Mouse (Mus musculus) midbrain, embryonic 11.5 days (tissue): Measurements from ENCODE around the gene Grhl1. TPM values are rescaled to one million over a fixed set of nuclear protein-coding genes. Genes with fewer than 3 reads are reported as not detected.

Experiments
- ATAC-seq: fragments of 200-750 bp; cut with Nextera tagmentation; 2 replicates; pipeline ENCODE4 v1.8.0; 2017; ENCODE audit warnings: moderate TSS enrichment, moderate library complexity; ENCODE audit not compliant: low FRiP score
- DNase-seq: peaks from one replicate; pipeline ENCODE4 v3.0.0; 2015; ENCODE audit warnings: low spot score; ENCODE audit errors: missing footprints
- H3K27ac ChIP-seq: fragments of 300-500 bp; sonication (generic); 2 replicates; pipeline ENCODE4 v1.5.1; 2014; ENCODE audit warnings: low read depth, low read length
- H3K27me3 ChIP-seq: fragments of 300-500 bp; sonication (generic); 2 replicates; pipeline ENCODE4 v1.6.1; 2014; ENCODE audit warnings: mild to moderate bottlenecking, low read length, moderate library complexity, mixed read lengths; ENCODE audit not compliant: control insufficient read depth, insufficient read depth
- H3K36me3 ChIP-seq: fragments of 300-500 bp; sonication (generic); 2 replicates; pipeline ENCODE4 v1.6.1; 2014; ENCODE audit warnings: mild to moderate bottlenecking, low read length, moderate library complexity, mixed read lengths; ENCODE audit not compliant: control insufficient read depth, insufficient read depth
- H3K4me1 ChIP-seq: fragments of 300-500 bp; sonication (generic); 2 replicates; pipeline ENCODE4 v1.6.1; 2014; ENCODE audit warnings: low read length; ENCODE audit not compliant: control insufficient read depth, insufficient read depth
- H3K4me2 ChIP-seq: fragments of 300-500 bp; sonication (generic); 2 replicates; pipeline ENCODE4 v1.6.1; 2014; ENCODE audit warnings: mild to moderate bottlenecking, moderate library complexity
- H3K4me3 ChIP-seq: fragments of 300-500 bp; sonication (generic); 2 replicates; pipeline ENCODE4 v1.5.1; 2014; ENCODE audit warnings: low read depth, low read length
- H3K9ac ChIP-seq: fragments of 300-500 bp; sonication (generic); 2 replicates; pipeline ENCODE4 v1.6.1; 2014; ENCODE audit warnings: low read length
- H3K9me3 ChIP-seq: fragments of 300-500 bp; sonication (generic); 2 replicates; pipeline ENCODE4 v1.6.1; 2016; ENCODE audit warnings: low read length; ENCODE audit not compliant: control insufficient read depth
- WGBS: fragments of 180-500 bp; shearing (Covaris S2); extraction: QIAGEN DNeasy Blood & Tissue Kit; methylation state at CpG from one replicate; pipeline ENCODE4 v1.1.7; 2014; 5-methylcytosine and 5-hydroxymethylcytosine counted together
- polyA plus RNA-seq: library from polyadenylated mRNA; unstranded; fragments of >200 nt; fragmentation: Nextera tagmentation; extraction: Ambion mirVana; gene quantifications from 2 replicates; pipeline ENCODE4 v1.2.1, GENCODE M21; 2014

The Grhl1 gene
- polyA plus RNA-seq, 1 experiment from 2014 or later, result 0.68 TPM

- ATAC-seq, result no peak
- H3K27ac ChIP-seq, result no peak overlapping the region
- H3K9ac ChIP-seq, result no peak overlapping the region
- H3K27me3 ChIP-seq, result no peaks in the 10 kb centered on the region
- H3K36me3 ChIP-seq, result peaks cover 2% of the 10 kb centered on the region; the same call in 1 of the 2 replicates
- WGBS, result 81% methylated on average over 8 of the region's 8 CpGs
- H3K4me3 ChIP-seq, result no peak overlapping the region
- DNase-seq, result no peak
- no peaks in the 10 kb centered on the region for H3K4me1 ChIP-seq
- H3K9me3 ChIP-seq, result no peaks in the 10 kb centered on the region
- no peak overlapping the region for H3K4me2 ChIP-seq
Measured at GRCm38 (mm10) chr12:24555976-24556375, 16.1 kb upstream of the Grhl1 start.

GRCm38 (mm10) chr12:24563395-24563960, 8.6 kb upstream of the Grhl1 start:
- DNase-seq, result no peak
- no peaks in the 10 kb centered on the region for H3K9me3 ChIP-seq
- WGBS, result 88% methylated on average over 7 of the region's 7 CpGs
- H3K27me3 ChIP-seq, result no peaks in the 10 kb centered on the region
- ATAC-seq, result no peak
- H3K4me1 ChIP-seq, result no peaks in the 10 kb centered on the region
- no peak overlapping the region for H3K9ac ChIP-seq
- H3K4me2 ChIP-seq, result no peak overlapping the region
- no peak overlapping the region for H3K27ac ChIP-seq
- H3K4me3 ChIP-seq, result no peak overlapping the region
- H3K36me3 ChIP-seq, result no peaks in the 10 kb centered on the region

- H3K4me3 ChIP-seq, result no peak overlapping the region
- H3K4me2 ChIP-seq, result no peak overlapping the region
- no peaks in the 10 kb centered on the region for H3K36me3 ChIP-seq
- DNase-seq (no peak), ATAC-seq (no peak)
- no peak overlapping the region for H3K27ac ChIP-seq
- no peaks in the 10 kb centered on the region for H3K4me1 ChIP-seq
- no peaks in the 10 kb centered on the region for H3K27me3 ChIP-seq
- WGBS, result 79% methylated on average over 6 of the region's 6 CpGs
- no peak overlapping the region for H3K9ac ChIP-seq
- no peaks in the 10 kb centered on the region for H3K9me3 ChIP-seq
Measured at GRCm38 (mm10) chr12:24565311-24565710, 6.8 kb upstream of the Grhl1 start.

GRCm38 (mm10) chr12:24567606-24568005, 4.5 kb upstream of the Grhl1 start:
- Histone ChIP-seq H3K9ac (no peak overlapping the region), H3K27ac (no peak overlapping the region), H3K4me2 (no peak overlapping the region), H3K27me3 (peaks cover 12% of the 10 kb centered on the region), H3K36me3 (no peaks in the 10 kb centered on the region), H3K4me1 (peaks cover 2% of the 10 kb centered on the region; the same call in 1 of the 2 replicates), H3K9me3 (no peaks in the 10 kb centered on the region), H3K4me3 (no peak overlapping the region)
- ATAC-seq, result no peak
- no peak for DNase-seq
- WGBS, result 88% methylated on average over 3 of the region's 3 CpGs

GRCm38 (mm10) chr12:24572421-24573274, 565 bp downstream of the Grhl1 start:
- H3K36me3 ChIP-seq, result no peaks in the 10 kb centered on the region
- H3K27ac ChIP-seq, result no peak overlapping the region
- WGBS, result 6% methylated on average over 48 of the region's 48 CpGs
- peak overlapping the region; percentile 76 for H3K4me2 ChIP-seq
- peak overlapping the region; percentile 68 for H3K4me3 ChIP-seq
- DNase-seq, result peak; percentile 90
- H3K4me1 ChIP-seq, result peaks cover 2% of the 10 kb centered on the region; the same call in 1 of the 2 replicates
- H3K27me3 ChIP-seq, result peaks cover 24% of the 10 kb centered on the region
- H3K9me3 ChIP-seq, result no peaks in the 10 kb centered on the region
- peak overlapping the region; percentile 59 for H3K9ac ChIP-seq
- ATAC-seq, result peak; percentile 71

- ATAC-seq (no peak), DNase-seq (peak; percentile 86)
- 67% methylated on average over 3 of the region's 3 CpGs for WGBS
- Histone ChIP-seq H3K4me1 (peaks cover 2% of the 10 kb centered on the region; the same call in 1 of the 2 replicates), H3K9me3 (no peaks in the 10 kb centered on the region), H3K9ac (no peak overlapping the region), H3K4me2 (no peak overlapping the region), H3K27me3 (peaks cover 24% of the 10 kb centered on the region), H3K27ac (no peak overlapping the region), H3K4me3 (no peak overlapping the region), H3K36me3 (no peaks in the 10 kb centered on the region)
Measured at GRCm38 (mm10) chr12:24573275-24573580, 1.1 kb downstream of the Grhl1 start.

GRCm38 (mm10) chr12:24574870-24575269, 2.8 kb downstream of the Grhl1 start:
- Histone ChIP-seq H3K4me2 (no peak overlapping the region), H3K4me1 (peaks cover 2% of the 10 kb centered on the region; the same call in 1 of the 2 replicates), H3K27me3 (peaks cover 24% of the 10 kb centered on the region), H3K9ac (no peak overlapping the region), H3K4me3 (no peak overlapping the region), H3K36me3 (no peaks in the 10 kb centered on the region), H3K27ac (no peak overlapping the region), H3K9me3 (no peaks in the 10 kb centered on the region)
- WGBS, result 46% methylated on average over 7 of the region's 7 CpGs
- DNase-seq (no peak), ATAC-seq (no peak)

GRCm38 (mm10) chr12:24580452-24580851, 8.4 kb downstream of the Grhl1 start:
- Histone ChIP-seq H3K4me2 (no peak overlapping the region), H3K4me3 (no peak overlapping the region), H3K27ac (no peak overlapping the region), H3K27me3 (no peaks in the 10 kb centered on the region), H3K36me3 (no peaks in the 10 kb centered on the region), H3K4me1 (no peaks in the 10 kb centered on the region), H3K9me3 (no peaks in the 10 kb centered on the region), H3K9ac (no peak overlapping the region)
- ATAC-seq, result no peak
- 90% methylated on average over 1 of the region's 1 CpGs for WGBS
- DNase-seq, result no peak

- no peaks in the 10 kb centered on the region for H3K9me3 ChIP-seq
- H3K4me3 ChIP-seq, result no peak overlapping the region
- no peak for DNase-seq
- H3K4me2 ChIP-seq, result no peak overlapping the region
- no peaks in the 10 kb centered on the region for H3K4me1 ChIP-seq
- ATAC-seq, result no peak
- H3K36me3 ChIP-seq, result no peaks in the 10 kb centered on the region
- H3K27me3 ChIP-seq, result no peaks in the 10 kb centered on the region
- H3K27ac ChIP-seq, result no peak overlapping the region
- WGBS, result 78% methylated on average over 14 of the region's 14 CpGs
- no peak overlapping the region for H3K9ac ChIP-seq
Measured at GRCm38 (mm10) chr12:24580996-24581683, 9.1 kb downstream of the Grhl1 start.
